Mouse (Mus musculus): ENCODE measurements around the gene Arhgap22.

DNA sequence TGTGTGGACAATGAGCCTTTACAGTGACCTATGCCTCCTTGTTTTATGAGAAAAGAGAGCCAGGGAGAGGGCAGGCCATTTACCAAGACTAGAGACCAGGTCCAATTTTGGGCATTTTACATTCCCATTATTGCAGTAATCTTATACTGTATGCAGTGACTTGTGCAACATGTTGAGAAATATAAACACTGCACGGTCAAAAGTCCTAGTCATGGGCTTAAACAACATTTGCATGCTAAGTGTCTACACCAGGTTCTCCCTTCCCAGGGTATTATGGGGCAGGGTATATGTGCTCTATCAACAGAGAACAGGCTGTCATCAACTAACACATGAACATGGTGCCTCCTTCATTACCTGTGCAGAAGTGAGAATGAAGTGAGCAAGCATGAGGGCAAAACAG, 160.3 kb downstream of the Arhgap22 start:
- TF ChIP-seq CTCF (IDR thresholded peaks at IDR 0.05; ENCODE audit: low read depth) (no peak), EP300 (IDR thresholded peaks at IDR 0.05; ENCODE audit: low read depth) (no peak)
